Mouse (Mus musculus) frontal cortex, postnatal 10 days (tissue): ENCODE results near the gene Cotl1.

Source experiments
- DNase-seq, 2 experiments: peaks; one replicate each; pipeline ENCODE4 v3.0.0; 2022; ENCODE audit warnings: low spot score in 2 of 2, mixed read lengths in 1 of 2

The Cotl1 gene

DNA sequence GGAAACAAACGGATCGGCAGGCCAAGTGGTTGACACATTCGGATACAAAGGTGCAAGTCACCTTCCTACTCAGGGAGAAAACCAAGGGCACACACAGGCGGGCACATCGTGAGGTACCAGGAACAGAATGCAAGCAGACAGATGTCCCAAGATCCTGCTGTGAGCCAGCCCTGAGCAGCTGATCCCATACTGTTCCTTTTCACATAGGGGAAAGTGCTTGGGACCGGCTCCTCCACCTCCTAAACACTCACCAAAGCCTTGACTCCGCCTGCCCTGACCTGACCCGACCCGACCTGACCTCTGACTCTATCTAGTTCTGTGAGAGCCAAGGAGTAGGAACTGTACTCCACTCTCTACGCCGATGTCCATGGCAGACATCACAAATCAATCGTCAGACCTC, 22.9 kb downstream of the Cotl1 start:
- no peak for DNase-seq

DNA sequence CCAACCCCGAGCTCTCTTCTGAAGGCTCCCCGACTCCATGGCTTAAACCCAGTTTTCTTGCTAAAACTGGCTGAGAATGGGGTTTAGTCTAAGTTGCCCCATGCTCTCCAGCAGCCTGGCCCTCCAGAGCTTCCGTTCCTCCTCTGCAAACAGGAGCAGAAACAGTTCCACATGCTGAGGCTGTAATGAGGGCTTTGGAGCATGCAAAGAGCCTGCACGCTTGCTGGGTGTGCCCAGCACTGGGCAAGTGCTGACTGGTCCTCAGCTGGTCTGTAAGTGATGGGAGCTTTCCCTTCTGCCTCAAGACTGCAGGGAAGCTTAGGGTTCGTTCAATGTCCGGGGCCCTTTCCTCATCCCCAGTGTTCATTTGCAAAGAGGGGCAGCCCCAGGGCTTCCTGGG, 24.1 kb downstream of the Cotl1 start:
- DNase-seq, result no peak

DNA sequence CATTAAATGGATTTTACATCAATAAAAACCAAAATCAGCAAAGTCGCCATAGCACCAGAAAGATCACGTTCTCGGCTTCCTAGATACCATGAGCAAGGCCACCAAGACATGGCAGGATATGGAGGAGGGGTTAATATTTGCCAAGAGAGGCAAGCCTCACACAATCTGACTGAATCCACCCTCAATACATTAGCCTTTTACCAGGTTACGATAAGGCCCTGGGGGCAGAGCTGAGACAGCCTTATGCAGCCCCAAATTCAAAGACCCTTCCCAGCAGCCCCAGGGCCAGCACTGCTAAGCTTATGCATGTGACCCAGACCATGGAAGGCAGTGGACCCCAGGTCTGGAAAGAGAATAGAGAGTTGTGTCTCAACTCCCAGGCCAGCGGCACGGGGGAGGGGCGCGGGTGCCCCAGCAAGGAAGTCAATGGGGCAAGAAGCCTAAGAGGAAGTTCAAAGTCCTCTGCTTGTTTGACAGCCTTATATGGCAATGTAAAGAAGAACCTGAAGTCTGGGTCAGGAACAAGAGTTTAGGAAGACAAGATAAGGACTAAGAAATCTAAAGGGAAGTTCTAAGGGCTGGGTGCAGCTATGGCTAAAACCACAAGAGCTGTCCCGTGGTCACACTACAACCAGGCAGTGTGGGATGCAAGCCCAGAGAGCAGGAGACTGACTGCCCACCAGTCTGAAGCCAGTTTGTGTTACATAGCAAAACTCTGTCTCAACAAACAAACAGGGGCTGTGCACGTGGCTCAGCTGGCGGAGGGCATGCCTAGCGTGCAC, 27.5 kb downstream of the Cotl1 start:
- DNase-seq, result no peak

DNA sequence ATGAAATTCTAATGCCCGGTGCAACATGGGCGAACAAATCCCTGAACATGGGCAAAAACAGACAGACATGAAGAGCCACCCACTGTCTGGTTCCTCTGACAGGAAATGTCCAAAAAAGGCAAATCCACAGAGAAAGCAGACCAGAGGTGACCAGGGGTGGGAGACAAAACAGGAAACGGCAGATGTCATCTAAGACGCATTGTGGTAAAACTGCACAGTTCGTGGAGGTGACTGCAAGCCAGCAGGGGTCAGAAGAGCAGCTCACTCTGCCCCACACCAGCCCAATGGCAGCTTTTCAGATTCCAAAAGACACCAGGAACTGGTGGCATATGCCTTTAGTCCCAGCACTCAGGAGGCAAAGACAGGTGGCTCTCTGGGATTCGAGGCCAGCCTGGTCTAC, 28.4 kb downstream of the Cotl1 start:
- no peak for DNase-seq

DNA sequence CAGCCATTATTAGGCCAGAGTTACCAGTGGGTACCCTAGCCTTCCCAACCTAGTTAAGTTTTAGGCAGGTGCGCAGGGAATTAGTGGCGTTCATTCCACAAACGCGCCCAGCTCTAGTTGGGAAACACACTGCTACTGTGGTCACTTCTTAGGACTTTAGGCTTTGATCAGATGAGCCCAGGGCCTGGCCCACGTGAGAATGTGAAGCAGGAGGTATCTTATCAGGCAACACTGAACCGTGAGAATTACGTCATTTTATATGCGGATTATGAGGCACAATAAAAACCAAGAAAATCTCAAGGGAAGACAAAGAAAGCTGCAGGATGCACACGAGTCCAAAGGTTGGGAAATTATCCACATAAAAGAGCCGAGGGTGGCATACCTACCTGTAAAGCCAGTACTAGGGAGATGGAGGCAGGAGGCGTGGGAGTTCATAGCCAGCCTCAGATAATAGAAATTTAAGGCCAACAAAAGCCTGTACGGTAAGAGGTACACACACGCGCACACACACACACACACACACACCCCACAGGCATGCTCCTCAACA, 29.3 kb downstream of the Cotl1 start:
- DNase-seq, result no peak

DNA sequence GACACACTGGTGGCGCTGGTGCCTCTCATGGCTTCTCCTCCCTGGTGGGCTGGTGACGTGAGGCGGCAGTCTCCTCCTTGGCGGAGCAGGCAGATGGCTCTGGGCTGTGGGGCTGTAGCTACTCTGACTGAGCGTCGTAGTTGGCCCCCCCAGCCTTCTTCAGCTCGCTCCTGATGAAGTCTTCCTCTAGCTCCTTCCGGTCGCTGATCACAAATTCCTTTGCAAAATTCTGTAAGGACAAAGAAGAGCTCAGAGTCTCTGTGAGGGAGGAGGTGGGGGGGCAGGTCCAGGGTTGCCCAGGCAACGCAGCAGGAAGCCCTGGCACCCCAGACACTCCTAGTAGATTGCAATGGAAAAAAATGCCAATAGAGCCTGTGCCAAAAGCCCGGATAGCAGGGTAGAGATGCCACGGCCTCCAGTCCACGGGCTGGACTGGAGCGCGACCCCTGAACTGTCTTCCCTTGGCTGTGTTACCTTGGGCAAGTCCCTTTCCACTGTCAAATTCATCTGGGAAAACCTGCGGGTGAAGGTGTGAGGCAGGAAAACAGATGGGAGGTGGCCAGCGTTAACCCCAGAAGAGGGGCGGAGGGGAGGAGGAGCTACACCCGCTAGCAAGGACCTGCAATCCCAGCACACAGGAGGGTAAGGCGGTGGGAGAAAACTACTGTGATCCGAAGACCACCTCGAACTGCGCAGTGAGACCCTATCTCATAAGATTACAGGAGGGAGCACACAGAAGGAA, 30.0 kb downstream of the Cotl1 start:
- DNase-seq, result peak in 1 of 2 experiments; percentile 68

DNA sequence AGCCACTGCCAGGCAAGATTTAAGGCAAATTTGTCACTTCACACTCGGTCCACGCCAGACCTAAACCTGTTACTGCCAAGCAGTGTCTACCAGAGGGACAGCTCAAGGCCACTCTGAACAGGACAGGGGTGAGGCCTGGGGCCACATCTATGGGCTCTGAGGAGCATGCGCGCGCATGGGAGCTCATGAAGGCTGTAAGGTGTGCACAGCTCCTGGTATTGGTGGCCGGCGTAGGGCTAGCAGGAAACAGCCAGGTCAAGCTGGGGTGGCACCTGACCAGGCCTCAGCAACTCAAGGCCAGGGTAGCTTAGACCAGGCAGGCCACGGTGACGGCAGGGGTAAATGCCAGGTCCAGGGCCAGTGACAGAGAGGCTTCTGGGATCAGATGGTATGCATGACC, 30.7 kb downstream of the Cotl1 start:
- DNase-seq, result no peak

DNA sequence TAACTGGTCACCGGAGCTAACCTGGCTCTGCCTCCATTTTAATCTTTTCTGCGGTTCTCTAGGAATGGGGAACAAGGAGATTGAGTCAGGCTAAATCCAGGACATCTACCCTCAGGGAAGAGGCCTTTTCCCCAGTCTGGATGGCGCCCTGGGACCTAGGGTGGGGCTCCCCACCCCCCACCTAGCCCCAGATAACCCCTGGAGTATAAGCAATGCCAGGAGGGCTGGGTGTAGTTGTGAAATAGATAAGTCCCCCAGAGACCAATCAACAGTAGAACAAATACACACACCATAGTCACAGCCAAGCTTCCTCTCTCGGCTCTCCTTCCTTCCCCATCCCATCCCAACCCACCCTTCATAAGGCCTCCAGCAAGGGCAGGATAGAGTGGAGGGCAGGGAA, 32.7 kb downstream of the Cotl1 start:
- DNase-seq, result no peak

DNA sequence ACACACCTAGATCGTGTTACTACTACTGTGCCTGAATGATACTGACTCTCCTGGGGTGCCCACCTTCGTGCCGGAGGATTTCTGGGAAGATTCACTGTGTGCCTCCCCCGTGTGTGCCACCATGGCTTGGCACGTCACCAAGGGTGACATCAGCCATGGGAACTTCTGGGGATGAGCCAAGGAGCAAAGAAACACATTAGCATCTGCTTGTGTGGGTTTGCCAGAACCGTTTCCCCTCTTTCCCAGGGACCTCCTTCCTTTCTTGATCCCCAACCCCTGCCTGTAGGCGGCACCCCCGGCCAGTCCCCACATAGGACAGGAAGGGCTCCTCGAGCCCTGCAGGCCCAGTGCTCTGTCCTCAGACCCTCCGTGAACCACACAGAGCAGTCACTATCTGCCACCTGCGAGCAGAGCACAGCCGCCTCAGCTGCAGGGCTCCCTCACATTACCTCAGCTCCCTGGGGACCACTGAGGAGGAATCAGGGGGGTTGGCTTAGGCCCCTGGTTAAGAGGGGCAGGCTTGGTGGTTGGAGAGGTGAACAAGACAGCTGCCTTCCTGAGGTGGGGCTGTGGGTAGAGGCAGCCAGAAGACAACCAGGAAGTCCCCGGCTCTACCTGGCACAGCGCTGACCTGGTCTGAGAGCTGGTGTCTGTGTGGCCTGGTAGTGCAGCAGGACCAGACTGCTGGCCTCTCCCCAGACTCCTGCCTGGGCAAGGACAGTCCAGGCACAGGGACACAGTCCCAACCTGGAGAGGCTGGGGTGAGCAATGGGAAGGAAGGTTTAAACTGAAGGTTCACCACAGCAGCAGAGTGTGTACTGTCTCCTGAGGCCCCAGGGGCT, 33.7 kb downstream of the Cotl1 start:
- peak; percentile 69 to 72 for DNase-seq

DNA sequence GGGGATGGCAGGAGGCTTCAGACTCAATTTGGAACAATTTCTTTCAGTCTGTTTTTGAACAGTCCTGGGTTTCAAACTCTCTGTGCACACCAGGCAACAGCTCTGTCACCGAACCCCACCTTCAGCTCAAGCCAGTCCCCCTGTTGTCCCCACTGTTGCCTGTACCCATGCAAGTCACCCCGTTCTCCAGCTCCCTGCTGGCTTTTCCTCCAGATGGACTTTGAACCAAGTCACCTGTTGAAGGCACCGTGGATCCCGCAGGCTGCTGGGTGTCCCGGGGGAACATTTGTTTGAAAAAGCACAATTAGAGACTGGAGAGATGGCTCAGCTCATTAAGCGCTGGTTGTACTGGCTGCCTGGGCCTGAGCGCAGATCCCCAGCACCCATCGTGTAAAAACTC, 35.1 kb downstream of the Cotl1 start:
- no peak for DNase-seq

DNA sequence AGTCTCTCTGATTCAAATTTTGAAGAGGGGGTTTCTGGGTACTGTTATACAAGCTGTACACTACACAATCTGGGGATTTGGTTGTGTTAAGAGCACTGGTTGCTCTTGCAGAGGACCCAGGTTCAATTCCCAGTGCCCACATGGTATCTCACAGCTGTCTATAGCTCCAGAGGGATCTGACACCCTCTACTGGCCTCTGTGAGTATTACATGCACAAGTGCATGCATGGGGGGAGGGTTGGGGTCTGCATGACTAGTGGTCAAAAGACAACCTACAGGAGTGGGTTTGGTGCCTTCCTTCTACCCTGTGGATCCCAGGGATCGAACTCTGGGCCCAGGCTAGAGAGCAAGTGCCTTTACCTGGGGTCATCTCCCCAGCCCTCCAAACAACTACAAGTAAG, 37.8 kb downstream of the Cotl1 start:
- no peak for DNase-seq

DNA sequence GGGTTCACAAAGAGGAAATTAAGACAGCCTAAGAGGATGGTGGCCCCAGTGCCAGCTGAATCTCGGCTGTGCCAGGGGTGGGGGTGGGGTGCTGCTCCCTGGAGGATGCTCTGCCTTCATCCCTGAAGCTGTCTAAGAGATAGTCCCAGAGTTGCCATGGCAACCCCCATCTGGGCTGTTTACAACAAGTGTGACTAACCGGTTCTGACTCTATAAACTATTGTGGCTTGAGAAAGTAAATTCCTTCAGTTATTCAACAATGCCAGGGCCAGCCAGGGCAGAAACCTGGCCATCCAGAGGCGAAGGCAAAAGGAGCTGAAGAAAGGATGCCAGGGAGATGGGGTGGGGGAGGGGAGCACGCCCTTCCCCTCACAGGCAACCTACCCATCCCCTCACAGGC, 39.2 kb downstream of the Cotl1 start:
- DNase-seq, result peak; percentile 55 to 70

DNA sequence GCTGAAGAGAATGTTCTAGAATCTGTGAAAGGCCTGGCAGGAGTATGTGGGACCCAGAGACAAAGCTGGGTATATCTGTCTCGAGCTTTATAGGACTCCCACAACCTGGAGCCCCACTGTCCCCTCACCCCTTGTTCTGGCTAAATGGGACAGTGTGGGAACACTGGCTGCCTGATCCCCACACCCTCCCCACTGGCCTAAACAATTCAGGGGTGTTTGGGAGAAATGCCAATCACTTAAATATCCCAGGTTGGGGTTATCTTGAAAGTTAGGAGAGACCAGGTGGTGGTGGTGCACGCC, 41.4 kb downstream of the Cotl1 start:
- DNase-seq, result peak in 1 of 2 experiments; percentile 81

DNA sequence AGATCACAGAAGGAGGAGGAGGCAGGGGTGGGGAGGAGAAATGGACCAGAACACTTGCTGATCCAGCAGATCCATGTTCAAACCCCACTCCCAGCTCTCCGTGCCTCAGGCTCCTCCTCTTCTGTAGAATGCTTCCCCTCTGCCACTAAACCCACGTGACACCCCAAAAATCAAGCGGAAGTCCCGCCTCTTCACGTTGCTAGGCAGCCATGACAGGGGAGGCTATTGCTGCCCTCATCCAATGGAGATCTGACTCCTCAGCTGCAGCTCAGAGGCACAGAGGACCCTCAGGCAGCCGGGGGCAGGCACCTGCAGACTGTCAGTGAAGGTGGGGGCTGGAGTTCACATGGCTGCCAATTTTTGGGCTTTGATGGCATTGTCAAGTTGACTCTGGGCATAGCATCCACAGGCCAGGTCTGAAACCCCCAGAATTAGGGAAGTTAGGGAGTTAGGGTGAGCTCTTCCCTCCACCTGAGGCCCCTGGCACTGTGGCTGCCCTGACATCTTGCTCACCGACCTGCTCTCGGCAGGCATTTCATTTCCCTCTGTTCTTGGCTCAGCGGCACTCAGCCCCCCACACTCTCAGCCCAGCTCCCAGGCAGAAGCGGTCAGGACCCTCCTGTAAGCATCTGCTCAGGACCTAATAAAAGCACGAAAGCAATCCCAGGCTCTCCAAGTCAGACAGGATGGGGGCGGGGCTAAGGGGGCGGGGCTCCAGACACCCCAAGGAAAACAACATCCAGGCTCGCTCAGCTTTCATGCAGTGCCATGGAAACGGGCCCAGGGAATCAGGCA, 42.0 kb downstream of the Cotl1 start:
- peak; percentile 75 to 77 for DNase-seq

DNA sequence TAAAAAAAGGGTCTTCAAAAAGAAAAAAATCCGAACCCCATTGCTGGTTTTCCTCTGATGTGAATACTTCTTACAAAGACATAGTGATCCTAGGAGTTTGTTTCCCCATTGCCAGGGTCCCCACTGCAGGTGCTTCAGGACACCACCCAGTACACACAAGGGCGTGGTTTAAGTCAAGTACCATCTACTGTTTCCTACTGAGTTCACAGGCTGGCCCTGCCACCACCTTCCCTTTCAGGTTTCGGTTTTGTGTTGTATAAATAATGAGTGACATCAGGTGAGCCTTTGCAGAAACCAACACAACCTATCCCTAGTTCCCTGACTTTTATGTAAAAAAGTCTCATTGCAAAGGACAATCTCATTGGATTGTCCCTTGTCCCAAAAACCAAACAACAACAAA, 44.7 kb downstream of the Cotl1 start:
- DNase-seq, result no peak

DNA sequence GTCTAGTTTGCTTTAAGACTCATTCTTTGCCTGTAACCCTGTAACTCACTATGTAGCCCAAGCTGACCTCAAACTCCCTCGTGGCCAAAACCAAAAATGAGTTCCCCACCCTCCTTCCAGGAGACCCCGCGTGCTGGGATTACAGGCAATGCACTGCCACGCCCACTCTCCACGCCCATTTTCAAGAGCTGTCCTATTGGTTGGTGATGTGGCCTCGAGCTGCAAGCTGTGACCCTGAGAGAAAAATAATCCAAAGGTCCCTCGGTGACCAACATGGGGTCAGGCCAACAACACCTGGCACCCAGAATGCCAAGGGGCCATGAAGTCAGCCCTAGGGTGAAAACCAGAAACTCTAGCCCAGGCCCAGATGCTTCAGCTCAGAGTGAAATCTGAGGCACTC, 45.7 kb downstream of the Cotl1 start:
- DNase-seq, result no peak

DNA sequence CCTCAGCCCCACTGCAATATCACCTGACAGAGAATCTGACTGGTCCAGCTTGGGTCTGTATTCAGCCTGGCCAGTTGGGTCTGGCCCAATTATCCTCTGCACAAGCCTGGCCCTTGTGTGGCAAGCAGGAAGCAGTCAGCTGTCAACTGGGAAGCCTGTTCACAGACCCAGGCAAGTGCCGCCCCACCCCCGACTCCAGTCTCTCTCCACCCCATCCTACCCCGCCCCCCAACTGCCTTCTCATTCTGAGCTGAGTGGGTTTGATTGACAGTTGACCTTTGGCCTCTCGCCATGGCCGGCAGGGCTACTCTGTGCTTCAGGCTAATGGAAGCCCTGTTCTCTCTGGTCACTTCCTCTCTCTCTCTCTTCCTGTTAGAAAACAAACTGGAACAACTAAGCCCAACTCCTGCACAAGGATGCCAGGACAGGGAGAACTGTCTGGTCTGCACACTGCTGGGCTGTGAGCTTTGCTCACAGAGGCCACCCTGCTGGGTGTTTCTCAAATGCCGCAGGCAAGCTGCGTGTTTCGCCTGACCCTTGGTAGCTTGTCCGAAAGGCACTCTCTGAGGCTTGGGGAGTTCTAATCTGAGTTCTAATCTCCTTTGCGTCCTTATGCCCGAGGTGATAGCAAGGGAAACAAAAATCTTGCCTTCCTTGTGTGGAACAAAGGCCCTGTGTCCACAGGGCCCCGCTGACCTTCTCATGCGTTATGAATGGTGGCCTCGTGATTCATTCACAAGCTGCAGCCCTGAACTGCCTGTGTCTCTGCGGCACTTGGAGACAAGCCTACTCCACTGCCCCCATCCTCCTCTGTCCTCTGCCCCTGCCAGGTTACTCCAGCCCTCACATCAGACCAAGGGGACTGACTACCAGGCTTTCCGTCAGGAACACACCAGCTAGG, 48.3 kb downstream of the Cotl1 start:
- DNase-seq, result no peak

DNA sequence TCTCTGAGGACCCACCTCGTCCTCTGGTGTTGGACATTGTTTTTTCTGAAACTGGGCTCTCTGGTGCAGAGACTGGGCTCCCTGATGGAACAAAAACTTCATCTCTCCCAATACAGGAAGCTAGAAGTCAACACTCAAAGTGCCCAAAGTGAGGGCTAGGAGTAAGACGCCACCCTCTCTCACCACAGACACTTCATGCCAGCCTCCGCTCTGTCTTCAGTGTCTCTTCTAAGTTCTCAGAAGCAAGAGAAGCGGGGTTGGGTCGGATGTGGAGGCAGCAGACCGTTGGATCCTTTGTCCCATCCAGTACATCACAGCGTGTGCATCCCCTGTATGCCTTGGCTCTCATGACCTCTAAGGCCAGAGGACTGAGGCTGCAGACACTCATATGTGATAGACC, 50.8 kb downstream of the Cotl1 start:
- DNase-seq, result no peak

DNA sequence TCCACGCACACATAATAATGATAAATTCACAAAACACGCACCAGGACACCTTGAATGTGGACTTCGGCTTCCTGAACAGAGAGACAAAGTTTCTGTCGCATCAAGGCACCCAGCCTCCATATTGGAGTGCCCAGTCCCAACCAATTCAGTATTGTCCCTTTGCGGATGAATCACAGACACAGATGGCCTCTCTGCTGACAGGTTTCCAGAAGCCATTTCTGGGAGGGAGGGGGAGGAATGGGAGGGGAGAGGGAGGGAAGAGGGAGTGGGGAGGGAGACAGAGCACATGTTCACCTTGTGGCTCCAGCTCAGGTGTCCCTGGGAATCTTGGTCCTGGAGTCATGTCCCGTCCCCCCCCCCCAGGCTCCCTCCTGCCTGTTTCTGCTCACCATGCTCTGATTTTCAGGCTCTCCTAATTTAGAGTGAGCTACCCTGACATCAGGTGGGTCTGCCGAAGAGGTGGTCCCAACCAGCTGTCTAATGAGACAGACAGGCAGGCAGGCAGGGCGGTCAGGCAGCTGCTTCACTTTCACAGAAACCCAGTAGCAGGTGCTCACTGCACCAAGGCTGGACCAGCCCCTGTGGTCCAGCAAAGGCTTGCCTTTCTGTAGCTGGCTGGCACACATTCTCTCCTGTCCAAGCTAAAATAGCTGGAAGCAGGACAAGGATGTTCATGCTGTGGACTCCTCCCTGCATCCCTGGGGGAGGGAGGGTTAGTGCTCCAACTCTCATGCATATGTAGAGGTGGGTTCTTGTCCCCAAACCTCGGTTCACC, 51.5 kb downstream of the Cotl1 start:
- no peak for DNase-seq

DNA sequence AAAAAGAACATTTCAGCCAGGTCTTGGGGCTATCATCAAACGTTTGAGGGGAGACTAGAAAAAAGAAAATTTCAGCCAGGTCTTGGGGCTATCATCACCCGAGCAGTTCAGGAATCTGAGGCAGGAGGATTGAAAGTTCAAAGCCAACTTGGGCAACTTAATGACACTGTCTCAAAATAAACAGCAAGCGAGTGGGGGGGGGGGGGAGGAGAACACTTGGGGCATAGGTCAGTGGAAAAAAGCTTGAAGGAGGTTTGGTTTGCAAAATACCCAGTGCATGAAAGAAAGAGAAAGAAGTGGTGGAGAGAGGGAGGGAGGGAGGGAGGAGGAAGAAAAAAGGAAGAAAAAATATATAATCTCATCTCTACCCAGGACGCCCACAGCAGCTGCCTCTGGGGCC, 53.0 kb downstream of the Cotl1 start:
- no peak for DNase-seq
